28 mouse cellular contexts compared by ENCODE assay signal in genomic region chr3:53574123-53574522, GRCm38 (mm10).
DNase-seq lines count a peak whose midpoint lies in the region; ATAC-seq and TF ChIP-seq lines count a peak whose summit lies in the region.
"Had no signal": no experiment of that assay in that cellular context is flagged by ENCODE, and none has a peak within 500 bp of the region (broad histone marks: within the 10 kb centered on the region; RNA-seq: fewer than 3 reads in every experiment).

No protein-coding gene starts in this region.

- no peaks in the 10 kb centered on the region for H3K36me3 ChIP-seq in lung, postnatal 0 days (ENCODE audit: insufficient read depth, low read length)
- H3K36me3 ChIP-seq: embryonic facial prominence, embryonic 12.5 days; embryonic facial prominence, embryonic 15.5 days; G1E; heart, embryonic 10.5 days; heart, embryonic 13.5 days; hindbrain, embryonic 12.5 days; hindbrain, embryonic 15.5 days had no signal

- H3K4me3 ChIP-seq in lung, postnatal 0 days (ENCODE audit: low read depth, low read length): no peak overlapping the region
- H3K4me3 ChIP-seq: embryonic facial prominence, embryonic 12.5 days; embryonic facial prominence, embryonic 15.5 days; gastrocnemius, adult 2 months; heart, adult 2 months; heart, embryonic 10.5 days; heart, embryonic 13.5 days; hindbrain, embryonic 12.5 days; hindbrain, embryonic 15.5 days had no signal

- H3K27me3 ChIP-seq in lung, postnatal 0 days (replicated peaks; ENCODE audit: insufficient read depth, low read length): no peaks in the 10 kb centered on the region
- H3K27me3 ChIP-seq: CH12.LX; embryonic facial prominence, embryonic 12.5 days; embryonic facial prominence, embryonic 15.5 days; heart, embryonic 13.5 days; hindbrain, embryonic 15.5 days had no signal

- H3K27ac ChIP-seq in lung, postnatal 0 days (ENCODE audit: low read length): no peak overlapping the region
- H3K27ac ChIP-seq: embryonic facial prominence, embryonic 12.5 days; embryonic facial prominence, embryonic 15.5 days; gastrocnemius, adult 2 months; heart, adult 2 months; heart, embryonic 10.5 days; heart, embryonic 13.5 days; hindbrain, embryonic 12.5 days; hindbrain, embryonic 15.5 days had no signal

- H3K9ac ChIP-seq in lung, postnatal 0 days (replicated peaks; ENCODE audit: low read depth): no peak overlapping the region
- H3K9ac ChIP-seq: embryonic facial prominence, embryonic 12.5 days; embryonic facial prominence, embryonic 15.5 days; forebrain, postnatal 0 days; heart, embryonic 13.5 days; hindbrain, embryonic 12.5 days; hindbrain, embryonic 15.5 days had no signal

- H3K4me1 ChIP-seq in lung, postnatal 0 days (ENCODE audit: insufficient read depth, low read depth, low read length): no peaks in the 10 kb centered on the region
- H3K4me1 ChIP-seq: embryonic facial prominence, embryonic 12.5 days; embryonic facial prominence, embryonic 15.5 days; heart, embryonic 13.5 days; hindbrain, embryonic 12.5 days; hindbrain, embryonic 15.5 days had no signal

- TF ChIP-seq CTCF in lung, postnatal 0 days (IDR thresholded peaks at IDR 0.05): no peak

- no peak for TF ChIP-seq EP300 in lung, postnatal 0 days (IDR thresholded peaks at IDR 0.05)

- peak; percentile 73 for DNase-seq in heart, adult 11 months
- DNase-seq in heart, postnatal 25 days (ENCODE audit: low spot score): no peak
- DNase-seq in lung, postnatal 0 days (ENCODE audit: low spot score): no peak
- no peak for DNase-seq in lung, postnatal 14 days
- DNase-seq in embryo, embryonic 10.5 days (ENCODE audit: low spot score): peak; percentile 41
- DNase-seq in ovary, postnatal 10 days (ENCODE audit: low spot score): no peak
- DNase-seq: adrenal gland, postnatal 10 days; adrenal gland, postnatal 36 days; B cell, adult 2 months; cerebellum, adult 18-20 months; cerebellum, adult 9-10 months; cerebellum, postnatal 14 days; forebrain, postnatal 0 days; gastrocnemius, adult 2 months; gastrocnemius, postnatal 14 days; heart, adult 2 months; heart, postnatal 14 days had no signal

- H3K9me3 ChIP-seq in lung, postnatal 0 days (ENCODE audit: low read length): no peaks in the 10 kb centered on the region
- H3K9me3 ChIP-seq: embryonic facial prominence, embryonic 12.5 days; embryonic facial prominence, embryonic 15.5 days; heart, embryonic 10.5 days; heart, embryonic 13.5 days; hindbrain, embryonic 12.5 days; hindbrain, embryonic 15.5 days had no signal

- H3K4me2 ChIP-seq in lung, postnatal 0 days (replicated peaks; ENCODE audit: low read depth, low read length): no peak overlapping the region
- H3K4me2 ChIP-seq: embryonic facial prominence, embryonic 12.5 days; embryonic facial prominence, embryonic 15.5 days; heart, embryonic 13.5 days; hindbrain, embryonic 12.5 days; hindbrain, embryonic 15.5 days had no signal

- ATAC-seq in lung, postnatal 0 days: peak; percentile 49
- ATAC-seq: forebrain, embryonic 14.5 days; forebrain, postnatal 0 days; intestine, postnatal 0 days; Patski had no signal

- WGBS in lung, postnatal 0 days: 45% methylated on average over 9 of the region's 9 CpGs

- intact Hi-C loops in heart, postnatal 25 days (cut with DNase I): no loop called here

Comparison
In these comparisons a context has a peak if more than half of its experiments do, and no peak if none do; other contexts are left out.
1. DNase-seq: peak in heart, adult 11 months (single experiment) and embryo, embryonic 10.5 days (single experiment); none in heart, postnatal 25 days (single experiment), lung, postnatal 0 days (single experiment), lung, postnatal 14 days (single experiment) and ovary, postnatal 10 days (single experiment).